Mouse (Mus musculus) cerebellum, adult 9-11 months (tissue): ENCODE measurements at regions not wholly inside any gene's neighbourhood (a gene's known extent, or its start where the extent isn't known, plus 50 kb on each side); places are given as distances from the start of the nearest gene placed in this dataset.

ENCODE experiments used
- DNase-seq: peaks from one replicate; pipeline ENCODE4 v3.0.0; 2022

GRCm38 (mm10) chr14:82745383-82745782, 1698.0 kb upstream of the Pcdh17 start:
- peak; percentile 33 for DNase-seq

GRCm38 (mm10) chr14:82758144-82758543, 1685.2 kb upstream of the Pcdh17 start:
- no peak for DNase-seq
